Mouse (Mus musculus): ENCODE results near the gene Tbc1d22a.

Tbc1d22a gene

DNA sequence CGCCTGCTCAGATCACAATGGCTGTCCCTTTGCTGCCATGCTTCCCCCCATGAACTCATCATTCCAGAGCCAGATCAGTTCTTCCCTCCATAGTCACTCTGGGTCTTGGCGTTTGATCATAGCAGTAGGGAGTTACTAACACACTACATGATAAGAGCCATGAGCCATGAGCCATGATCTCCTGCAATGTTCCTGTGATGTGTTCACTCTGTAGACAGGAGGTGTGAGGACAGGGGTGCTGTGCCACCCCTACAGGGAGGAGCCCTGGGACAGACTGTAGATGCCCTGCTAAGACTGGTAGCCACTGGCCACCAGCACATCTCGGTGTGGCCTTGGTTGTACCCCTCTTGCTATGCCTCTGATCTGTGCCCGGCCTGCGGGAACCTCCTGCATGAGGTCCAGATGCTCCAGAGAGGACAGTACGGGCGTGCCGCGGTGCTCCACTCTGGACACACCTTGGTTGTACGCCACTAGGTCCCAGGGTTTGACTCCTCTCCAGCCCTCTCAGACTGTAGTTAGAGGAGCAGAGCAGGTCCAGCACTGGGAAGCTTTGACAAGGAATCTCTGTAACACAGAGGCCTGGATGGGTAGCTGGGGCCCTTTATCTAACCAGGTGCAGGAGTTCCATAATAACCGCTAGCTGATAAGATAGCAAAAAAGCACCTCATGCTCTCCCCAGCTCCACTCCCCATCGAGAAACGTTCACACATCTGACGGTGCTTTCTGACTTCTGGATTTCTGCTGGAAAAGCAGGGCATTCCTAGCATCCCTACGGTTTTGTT lies 224.9 kb downstream of the Tbc1d22a start:
- DNase-seq (ENCODE audit: low spot score in 2 of 2), result no peak

DNA sequence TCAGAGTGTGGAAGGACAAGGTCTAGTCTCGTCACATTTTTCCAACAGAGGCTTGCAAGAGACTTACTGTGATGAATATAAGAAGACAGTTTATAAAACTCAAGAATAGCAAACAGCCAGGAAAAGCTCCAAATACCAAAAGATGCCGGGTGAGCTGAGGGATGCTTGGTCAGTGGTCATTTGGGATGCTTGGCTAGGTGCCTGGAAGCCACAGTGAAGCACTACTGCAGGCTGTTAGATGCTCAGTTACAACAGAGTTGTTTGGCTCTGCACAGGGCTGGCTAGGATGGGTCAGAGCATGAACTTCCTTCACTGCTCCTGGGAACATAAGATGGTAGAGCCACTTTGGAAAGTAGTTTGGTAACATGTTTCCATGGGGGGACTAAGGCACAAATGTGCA lies 230.0 kb downstream of the Tbc1d22a start:
- no peak for DNase-seq (ENCODE audit: low spot score in 2 of 2)

DNA sequence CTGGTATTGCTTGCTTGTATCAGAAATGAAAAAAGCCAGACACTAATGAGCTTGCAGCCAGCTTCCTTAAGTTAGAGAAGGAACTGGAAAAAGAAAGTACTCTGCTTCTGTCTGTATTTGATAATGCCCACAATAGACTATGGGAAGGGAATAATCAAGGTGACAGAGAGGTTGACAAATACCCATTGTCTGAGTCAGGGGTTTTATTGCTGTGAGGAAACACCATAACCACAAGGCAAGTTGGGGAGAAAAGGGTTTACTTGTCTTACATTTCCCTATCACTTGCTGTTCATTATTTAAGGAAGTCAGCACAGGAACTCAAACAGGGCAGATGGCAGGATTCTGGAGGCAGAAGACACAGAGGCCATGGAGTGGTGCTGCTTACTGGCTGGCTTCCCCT lies 231.8 kb downstream of the Tbc1d22a start:
- DNase-seq (ENCODE audit: low spot score in 2 of 2), result no peak

DNA sequence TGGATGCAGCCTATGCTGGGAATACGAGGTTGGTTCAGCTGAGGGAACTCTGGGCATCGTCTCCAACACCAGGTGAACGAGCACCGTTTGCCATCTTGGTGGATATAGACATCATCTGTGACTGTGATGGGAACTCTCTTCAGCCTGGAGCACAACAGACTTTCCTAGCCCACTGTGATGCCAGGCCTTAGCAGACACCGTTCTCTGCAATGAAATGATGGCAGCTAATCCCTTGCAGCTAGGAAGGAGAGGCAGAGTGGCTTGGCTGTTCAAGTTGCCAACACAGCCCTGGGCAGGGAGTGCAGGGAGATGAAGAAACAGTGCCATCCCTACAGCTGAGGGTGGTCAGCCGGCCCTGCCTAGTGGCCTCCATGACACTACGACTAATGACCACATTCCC lies 233.0 kb downstream of the Tbc1d22a start:
- DNase-seq (ENCODE audit: low spot score in 2 of 2), result no peak

DNA sequence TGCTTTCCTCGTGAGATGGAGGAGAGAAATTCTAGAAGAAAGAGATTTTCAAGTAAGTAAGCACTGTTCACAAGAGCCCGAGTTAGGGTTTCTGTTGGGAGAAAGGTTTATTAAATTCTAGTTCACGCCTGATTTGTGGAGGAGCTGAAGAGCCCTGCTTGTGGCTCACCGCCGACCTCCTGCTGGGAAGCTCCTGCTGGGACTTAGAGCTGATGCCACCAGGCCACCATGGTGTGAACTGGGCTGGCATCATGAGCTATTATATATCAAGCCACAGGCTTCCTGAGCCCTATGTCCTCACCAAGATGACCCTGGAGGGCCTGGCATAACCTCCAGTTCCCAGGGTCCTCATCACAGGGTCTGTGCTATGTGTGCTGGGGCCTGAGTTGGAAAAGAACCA lies 235.0 kb downstream of the Tbc1d22a start:
- DNase-seq (ENCODE audit: low spot score in 2 of 2), result no peak

DNA sequence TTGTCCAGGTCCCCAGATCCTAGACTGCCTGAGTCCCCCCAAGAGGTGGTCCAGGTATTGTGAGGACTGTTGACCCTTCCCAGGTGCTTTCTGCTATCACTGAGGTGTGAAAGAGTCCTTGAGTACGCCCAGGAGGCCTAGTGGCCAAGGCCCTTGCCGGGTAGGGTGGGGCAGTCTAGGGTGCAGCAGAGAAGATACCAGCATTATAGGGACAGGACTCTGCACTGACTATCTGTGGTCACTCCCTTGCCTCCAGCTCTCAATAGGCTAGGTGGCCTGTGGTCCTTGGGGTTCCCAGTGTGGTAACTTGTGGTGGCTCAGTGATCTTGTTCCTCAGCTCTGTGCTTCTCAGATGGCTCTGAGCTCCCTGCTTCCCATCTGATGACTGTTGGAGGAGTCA lies 235.5 kb downstream of the Tbc1d22a start:
- DNase-seq (ENCODE audit: low spot score in 2 of 2), result no peak

DNA sequence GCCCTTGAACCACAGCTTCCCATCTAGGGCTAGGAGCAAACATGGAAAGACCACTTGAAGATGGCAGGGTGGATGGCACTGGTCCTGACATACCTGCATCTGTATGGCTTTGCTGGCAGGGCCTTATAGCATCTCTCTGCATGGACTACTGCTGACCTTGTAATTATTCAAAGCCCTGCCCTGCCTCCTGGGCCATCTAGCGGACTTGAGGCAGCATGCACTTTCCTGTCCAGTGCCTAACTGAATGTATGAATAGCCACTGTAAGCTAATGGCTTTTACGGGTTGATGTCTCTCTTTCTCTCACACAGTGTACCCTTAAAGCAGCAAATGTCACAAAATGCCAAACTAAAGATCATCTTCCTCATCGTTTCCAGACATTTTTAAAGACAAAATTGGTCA lies 245.2 kb downstream of the Tbc1d22a start:
- DNase-seq (ENCODE audit: low spot score in 2 of 2), result no peak

DNA sequence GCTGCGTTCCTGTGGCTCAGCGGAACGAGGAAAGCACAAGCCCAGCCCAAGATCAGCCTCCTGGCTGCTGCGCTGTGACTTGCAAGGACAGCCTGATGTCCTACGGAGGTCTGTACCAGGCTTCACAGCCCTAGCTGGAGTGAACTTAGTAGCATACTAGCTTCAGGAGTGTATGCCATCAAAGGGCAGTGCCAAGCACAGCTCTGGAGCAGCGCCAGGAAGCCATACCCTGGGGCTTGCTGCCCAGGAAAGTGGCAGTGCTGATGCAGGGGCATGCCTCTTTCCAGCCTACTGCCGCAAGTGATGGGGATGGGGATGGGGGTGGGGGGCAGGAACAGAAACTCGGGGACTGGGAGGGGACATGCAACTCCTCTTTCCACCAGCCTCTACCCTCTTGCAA lies 248.4 kb downstream of the Tbc1d22a start:
- DNase-seq (ENCODE audit: low spot score in 2 of 2), result no peak

DNA sequence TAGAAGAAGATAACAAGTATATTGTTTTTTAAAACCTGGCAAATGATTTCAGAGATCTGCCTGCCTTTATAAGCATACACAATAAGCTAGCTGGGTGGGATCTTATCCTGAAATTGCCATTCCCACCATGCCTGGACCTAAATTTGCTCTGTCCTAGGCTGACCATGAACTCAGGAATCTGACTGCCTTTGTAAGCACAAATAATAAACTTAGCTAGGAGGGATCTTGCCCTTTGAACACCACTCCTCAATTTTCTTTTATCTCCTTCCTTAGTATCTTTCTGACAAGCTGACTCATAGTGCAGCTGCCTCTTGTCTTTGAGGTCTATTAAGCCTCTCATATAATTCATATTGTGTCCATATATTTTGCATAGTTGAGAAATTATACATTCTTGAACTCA lies 253.8 kb downstream of the Tbc1d22a start:
- DNase-seq (ENCODE audit: low spot score in 2 of 2), result no peak

DNA sequence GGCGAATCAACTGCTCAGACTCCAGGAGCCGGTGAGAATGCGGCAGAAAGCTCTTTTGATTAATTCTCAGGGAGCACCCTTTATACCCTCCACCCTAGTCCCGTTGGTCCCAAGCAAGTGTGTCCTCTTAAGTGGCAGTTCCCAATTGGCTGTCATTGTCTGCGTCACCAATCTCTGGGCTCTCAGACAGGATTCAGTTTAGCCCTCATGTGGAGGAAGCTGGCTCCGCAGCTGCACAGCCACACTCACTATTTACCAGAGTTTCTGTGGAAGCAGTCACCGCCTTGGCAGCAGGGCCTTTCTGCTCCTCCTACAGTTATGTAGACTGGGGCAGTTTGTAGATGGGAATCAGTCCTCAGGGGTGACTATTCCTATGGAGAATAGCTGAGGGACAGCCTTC lies 256.9 kb downstream of the Tbc1d22a start:
- DNase-seq (ENCODE audit: low spot score in 2 of 2), result no peak

DNA sequence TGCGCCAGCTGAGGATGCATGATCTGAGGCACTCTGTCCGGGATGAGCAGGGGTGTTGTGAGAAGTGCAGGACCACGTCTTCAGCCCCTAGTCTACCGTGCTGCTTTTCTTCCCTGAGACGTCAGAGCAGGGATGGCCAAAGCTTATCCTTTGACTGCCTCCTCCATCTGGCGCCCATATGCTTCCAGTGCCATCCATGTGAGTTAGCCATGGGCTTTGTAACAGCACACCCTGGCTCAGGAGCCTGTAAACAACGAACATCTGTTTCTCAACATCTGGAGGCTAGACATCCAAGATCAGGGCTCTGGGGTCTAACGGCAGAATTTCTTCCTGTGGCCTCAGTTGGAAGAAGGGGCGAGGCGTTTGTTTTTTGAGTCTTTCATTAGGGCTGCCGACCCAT lies 259.2 kb downstream of the Tbc1d22a start:
- DNase-seq (ENCODE audit: low spot score in 2 of 2), result no peak

DNA sequence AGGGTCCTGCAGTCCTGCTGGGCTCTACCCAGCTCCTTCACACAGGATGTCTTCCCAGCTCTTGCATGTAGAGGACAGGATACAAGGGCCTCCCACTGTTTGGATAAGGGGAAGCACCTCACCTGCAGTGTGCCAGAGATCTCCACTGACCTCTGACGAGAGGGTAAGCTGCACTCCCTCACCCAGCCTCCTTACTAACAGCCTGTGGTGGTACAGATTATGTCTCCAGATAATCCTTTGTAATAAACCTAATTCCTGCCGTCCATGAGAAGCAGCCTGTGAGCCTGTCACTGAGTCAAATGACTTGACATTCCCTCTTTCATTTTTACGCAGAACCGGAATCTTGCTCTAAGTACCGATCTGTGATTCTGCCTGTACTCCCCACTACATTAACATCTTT lies 260.7 kb downstream of the Tbc1d22a start:
- no peak for DNase-seq (ENCODE audit: low spot score in 2 of 2)

DNA sequence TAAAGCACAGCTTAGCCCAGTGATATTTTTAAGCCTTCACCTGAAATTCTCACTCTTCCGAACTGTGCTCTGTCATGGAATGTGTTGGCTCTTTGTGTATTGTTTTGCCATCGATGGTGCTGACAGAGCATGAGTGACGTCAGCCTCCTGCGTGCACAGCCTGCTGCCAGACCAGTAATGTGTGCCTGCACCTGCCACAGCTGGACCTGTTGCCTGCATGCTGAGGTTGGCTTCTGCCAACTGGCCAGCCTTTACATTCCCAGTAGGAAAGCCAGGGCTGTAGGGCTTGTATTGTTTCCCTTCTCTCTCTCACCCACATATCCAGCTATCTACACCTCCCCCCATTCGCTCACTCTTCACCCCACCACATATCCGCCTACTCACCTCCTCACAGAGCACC lies 262.2 kb downstream of the Tbc1d22a start:
- DNase-seq (ENCODE audit: low spot score in 2 of 2), result no peak

DNA sequence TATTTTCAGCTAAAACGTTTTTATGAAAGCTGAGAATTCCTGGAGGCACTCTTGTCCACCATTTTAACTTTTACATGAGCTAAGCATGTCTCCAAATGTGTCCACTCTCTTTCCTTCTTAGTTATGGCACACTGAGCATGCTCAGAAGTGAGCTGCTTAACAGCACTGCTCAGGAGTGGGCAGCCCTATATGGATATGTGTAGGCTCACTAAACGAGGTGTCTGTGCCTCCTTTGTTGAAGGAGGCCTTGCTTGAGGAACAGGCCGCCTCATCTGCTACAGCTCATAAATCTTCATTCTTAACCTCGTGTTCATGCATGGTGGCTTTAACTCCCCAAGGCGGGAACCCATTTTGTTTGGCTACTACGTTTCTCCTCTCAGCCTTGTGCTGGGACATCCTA lies 262.8 kb downstream of the Tbc1d22a start:
- no peak for DNase-seq (ENCODE audit: low spot score in 2 of 2)

DNA sequence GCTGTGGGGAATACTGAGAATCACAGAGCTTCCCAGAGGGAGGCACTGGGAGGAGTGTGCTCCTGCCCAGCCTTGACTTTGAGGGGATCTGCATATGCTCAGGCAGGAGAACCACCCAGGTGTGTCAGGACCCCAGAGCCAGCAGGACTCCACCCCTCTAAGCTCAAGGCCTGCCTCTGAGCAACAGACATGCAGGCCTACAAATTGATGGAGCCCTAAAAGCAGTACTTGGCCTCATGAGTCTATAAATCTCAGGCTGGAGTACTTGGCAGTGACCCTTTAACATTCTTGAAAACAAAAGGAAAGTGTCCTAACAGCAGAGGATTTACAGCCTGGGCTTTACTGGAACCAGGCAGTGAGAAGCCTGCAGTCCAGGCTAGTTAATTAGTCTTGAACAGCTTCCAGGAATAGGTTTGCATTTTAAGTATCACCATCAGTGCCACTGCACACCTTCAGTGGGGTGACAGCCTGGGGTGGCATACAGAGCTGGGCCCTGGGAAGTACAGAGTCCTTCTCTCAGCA lies 263.3 kb downstream of the Tbc1d22a start:
- DNase-seq (ENCODE audit: low spot score in 2 of 2), result no peak

DNA sequence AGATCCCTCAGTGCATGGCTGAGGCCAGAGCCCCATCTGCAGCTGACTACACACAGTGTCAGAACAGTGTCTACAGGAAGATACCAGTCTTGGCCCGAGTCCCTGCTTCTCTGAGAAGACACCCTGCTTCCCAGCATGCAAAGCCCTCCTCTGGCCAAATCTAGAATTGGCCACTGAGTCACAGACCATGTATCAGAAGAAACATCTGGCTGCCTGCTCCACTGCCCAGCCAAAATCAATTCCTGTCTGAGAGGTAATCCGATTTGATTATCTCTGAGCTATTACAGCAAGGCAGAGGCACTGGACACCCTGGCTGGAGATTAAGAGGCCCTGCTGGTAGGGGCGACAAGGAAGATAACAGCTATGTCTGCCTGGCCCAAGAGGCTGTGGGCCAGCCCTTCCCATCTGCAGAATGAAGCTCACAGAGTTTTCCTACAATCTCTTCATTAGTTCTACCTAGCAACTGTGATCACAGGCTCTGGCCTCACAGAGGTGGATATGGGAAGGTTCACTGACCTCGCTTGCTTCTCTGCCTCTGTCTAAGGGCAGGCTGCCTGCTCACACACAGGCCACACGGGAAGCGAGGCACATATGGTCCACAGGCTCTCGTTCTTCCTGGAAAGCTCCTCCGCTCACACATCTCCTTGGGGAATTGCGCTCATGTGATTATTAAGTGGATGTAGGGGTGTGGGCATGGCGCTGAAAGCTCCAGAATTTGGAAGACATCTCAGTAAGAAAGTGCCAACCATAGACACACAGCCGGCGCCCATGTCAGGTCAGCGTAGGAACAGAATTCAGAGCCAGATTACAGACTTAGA lies 264.6 kb downstream of the Tbc1d22a start:
- no peak for DNase-seq (ENCODE audit: low spot score in 2 of 2)

DNA sequence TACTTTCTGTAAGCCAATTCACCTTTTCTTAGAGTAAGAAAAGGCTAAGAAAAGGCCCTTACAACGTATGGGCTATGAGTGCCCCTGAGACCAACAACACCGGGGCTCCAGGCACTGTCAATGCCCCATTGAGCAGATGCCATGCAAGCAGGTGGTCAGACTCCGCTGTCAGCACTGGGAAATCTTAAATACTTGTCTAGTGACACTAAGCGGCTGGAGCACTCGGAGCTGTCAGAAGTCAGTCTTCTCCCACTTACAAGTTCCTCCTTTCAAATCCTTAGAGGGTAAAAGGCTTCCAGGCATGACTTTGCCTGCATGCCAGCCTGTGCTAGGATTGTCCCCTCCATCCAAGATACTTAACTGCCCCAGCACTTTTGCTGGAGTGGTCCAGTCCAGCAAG lies 268.1 kb downstream of the Tbc1d22a start:
- DNase-seq (ENCODE audit: low spot score in 2 of 2), result no peak

DNA sequence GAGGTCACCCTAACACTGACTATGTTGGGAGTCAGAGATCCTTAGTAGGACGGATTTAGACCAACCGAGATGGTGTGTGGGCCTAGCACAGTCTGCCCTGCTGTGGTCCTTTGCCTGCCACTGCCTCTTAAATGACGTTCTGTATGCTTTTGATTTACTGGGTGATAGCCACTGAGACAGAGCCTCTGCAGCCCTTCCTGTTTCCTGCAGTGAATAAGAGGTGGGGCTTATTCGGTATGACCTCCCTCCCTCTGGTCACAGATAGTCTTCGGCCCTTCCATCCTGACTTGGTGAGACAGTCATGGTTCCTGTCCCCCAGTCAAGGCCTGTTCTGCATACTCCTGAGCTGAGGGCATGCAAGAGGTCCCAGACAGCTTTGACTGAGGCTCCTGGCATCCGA lies 271.6 kb downstream of the Tbc1d22a start:
- DNase-seq (ENCODE audit: low spot score in 2 of 2), result no peak

DNA sequence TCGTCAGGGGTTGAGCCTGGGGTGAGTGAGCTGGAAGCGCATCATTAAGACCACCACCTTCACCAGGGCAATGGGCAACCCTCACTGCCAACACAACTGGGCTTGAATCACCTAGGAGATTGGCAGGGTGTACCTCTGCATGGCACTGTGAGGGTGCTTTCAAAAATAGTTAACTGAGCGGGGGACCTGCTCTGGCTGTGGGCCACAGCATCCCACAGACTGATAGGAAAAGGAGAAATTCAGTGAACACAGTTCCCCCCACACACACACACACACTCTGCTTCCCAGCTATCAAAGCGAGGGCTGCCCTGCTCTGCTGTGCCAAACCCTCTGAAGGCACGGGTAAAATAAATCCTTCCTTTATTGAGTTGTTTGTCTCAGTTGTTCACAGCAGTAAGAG lies 273.1 kb downstream of the Tbc1d22a start:
- DNase-seq (ENCODE audit: low spot score in 2 of 2), result no peak

DNA sequence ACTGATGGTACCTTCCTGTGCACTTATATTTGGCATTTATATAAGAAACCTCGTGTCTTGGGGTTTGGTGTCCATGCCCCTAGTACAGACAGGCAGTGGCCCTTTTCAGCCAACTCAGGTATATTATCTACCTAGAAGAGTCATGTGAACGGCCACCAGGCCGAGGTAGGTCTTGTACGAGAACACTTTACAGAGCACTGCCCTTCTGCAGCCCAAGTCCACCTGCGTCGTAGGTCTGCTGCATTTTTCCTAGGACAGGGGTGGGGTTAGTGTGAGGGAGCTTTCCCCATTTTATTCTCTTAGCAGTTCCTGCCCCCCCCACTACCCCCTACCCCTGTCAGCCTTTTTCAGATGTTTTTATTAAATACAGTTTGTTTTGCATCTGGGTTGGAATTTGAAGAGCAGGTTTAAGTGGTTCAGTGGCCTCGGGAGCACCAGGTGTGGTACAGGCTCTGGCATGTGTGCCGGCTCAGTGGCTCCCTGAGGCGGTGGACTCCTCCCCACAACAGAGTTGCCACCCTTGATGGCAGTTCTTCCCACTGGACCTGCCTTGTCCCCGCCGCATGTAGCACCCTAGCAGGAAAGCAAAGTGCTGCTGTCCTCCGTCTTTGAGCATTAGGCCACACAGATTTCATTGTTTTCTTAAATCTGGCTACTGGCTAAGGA lies 277.3 kb downstream of the Tbc1d22a start:
- no peak for DNase-seq (ENCODE audit: low spot score in 2 of 2)

DNA sequence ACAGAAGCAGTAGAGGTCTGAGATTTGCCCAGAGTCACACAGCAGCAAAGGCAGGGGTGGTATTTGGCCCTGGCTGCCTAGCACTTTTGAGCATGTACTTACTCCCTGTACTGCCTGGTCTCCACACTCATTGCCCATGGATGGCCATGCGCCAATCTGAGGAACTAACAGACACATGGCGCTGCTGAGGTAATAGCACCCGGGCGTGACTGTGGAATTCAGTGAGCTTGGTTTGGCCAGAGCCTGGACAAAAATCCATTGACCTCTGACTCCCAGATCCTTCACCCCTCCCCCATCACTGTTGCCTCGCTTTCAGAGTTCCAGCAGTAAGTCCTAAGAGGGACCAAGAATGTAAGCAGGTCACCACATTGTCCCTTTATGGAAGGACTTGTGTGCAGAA lies 278.4 kb downstream of the Tbc1d22a start:
- DNase-seq (ENCODE audit: low spot score in 2 of 2), result no peak

DNA sequence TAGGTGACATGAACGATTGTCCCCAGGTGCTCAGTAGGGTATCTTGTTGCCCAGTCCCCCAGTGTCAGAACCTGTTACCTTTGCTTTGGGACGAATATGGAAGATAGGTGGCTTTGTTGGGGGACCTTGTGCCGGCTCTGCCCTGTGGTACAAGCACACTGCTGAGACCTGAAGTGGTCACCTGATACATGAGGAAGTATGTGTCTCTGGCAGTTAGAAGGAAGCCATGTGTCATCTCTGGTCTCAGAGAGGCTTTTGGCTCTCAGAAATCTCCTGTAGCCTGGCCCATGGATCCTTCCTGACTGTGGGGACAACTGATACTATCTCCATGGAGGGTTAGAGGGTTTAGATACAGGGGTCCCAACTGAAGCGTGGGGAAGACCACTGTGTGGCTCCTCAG lies 281.9 kb downstream of the Tbc1d22a start:
- no peak for DNase-seq (ENCODE audit: low spot score in 2 of 2)

DNA sequence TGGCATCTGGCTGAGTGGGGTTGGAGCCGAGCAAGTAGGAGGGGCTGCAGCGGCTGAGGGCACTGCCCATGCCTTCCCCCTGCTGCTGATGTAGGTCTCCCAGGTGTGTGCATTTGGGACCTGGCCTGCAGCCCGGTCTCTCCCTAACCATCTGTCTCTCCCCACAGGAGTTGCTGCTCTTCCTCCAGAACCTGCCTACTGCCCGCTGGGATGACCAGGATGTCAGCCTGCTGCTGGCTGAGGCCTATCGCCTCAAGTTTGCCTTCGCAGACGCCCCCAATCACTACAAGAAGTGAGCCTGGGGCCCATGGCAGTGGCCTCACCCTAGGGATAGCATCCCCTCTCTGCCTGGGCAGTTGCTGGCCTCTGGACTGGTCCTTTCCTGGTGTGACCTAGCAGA lies 282.4 kb downstream of the Tbc1d22a start:
- no peak for DNase-seq (ENCODE audit: low spot score in 2 of 2)
